Mouse (Mus musculus): Measurements from ENCODE around the gene Rnase2a. TPM values are rescaled to one million over a fixed set of nuclear protein-coding genes. Genes with fewer than 3 reads are reported as not detected.
"Not testable (repeated sequence)": the region's sequence is repeated elsewhere in the genome, so short reads cannot be mapped to it uniquely, and the experiment has no call there.

The Rnase2a gene
- not detected in 2 replicates for polyA plus RNA-seq (2016; fragmentation: Nextera tagmentation; extraction: Ambion mirVana)

- H3K4me1 ChIP-seq (replicated peaks): no peaks in the 10 kb centered on the region
- H3K4me3 ChIP-seq: no peak within 1 kb of the TSS
- H3K27me3 ChIP-seq (replicated peaks): no peaks in the 10 kb centered on the region
- no peak for ATAC-seq (ENCODE audit: insufficient number of reproducible peaks, low FRiP score)
- H3K9me3 ChIP-seq (replicated peaks): no peaks in the 10 kb centered on the region
- H3K9ac ChIP-seq: no peak within 1 kb of the TSS
- 88% methylated on average over 3 of the region's 3 CpGs for WGBS
- no peaks in the 10 kb centered on the region for H3K36me3 ChIP-seq
- H3K4me2 ChIP-seq: no peak within 1 kb of the TSS
- no peak within 1 kb of the TSS for H3K27ac ChIP-seq (ENCODE audit: poor library complexity, severe bottlenecking)
These were observed at the start of gene Rnase2a for GRCm38 (mm10) chr14:51256041-51256440. Gene Rnase2a, minus strand, starts transcription at chr14:51256112.

GRCm38 (mm10) chr14:51291505-51291904, 35.6 kb upstream of the Rnase2a start:
- Histone ChIP-seq H3K36me3 (no peaks in the 10 kb centered on the region), H3K4me3 (no peak overlapping the region), H3K9me3 (replicated peaks) (no peaks in the 10 kb centered on the region), H3K4me2 (no peak overlapping the region), H3K4me1 (replicated peaks) (no peaks in the 10 kb centered on the region), H3K27ac (ENCODE audit: poor library complexity, severe bottlenecking) (no peak overlapping the region), H3K9ac (no peak overlapping the region), H3K27me3 (replicated peaks) (no peaks in the 10 kb centered on the region)
- no peak for ATAC-seq (ENCODE audit: insufficient number of reproducible peaks, low FRiP score)
- WGBS: 63% methylated on average over 1 of the region's 1 CpGs

- not testable (repeated sequence) for H3K9ac ChIP-seq; H3K27ac ChIP-seq (ENCODE audit: poor library complexity, severe bottlenecking); H3K4me2 ChIP-seq; H3K9me3 ChIP-seq (replicated peaks); H3K4me3 ChIP-seq; H3K27me3 ChIP-seq (replicated peaks); H3K36me3 ChIP-seq; H3K4me1 ChIP-seq (replicated peaks); ATAC-seq (ENCODE audit: insufficient number of reproducible peaks, low FRiP score)
- 41% methylated on average over 1 of the region's 1 CpGs for WGBS
These were observed 22.6 kb upstream of the Rnase2a start for GRCm38 (mm10) chr14:51278515-51278914.

GRCm38 (mm10) chr14:51268677-51269076, 12.8 kb upstream of the Rnase2a start:
- Histone ChIP-seq H3K9me3 (replicated peaks) (no peaks in the 10 kb centered on the region; the same call in 1 of the 2 replicates), H3K27ac (ENCODE audit: poor library complexity, severe bottlenecking) (no peak overlapping the region), H3K27me3 (replicated peaks) (no peaks in the 10 kb centered on the region), H3K9ac (no peak overlapping the region), H3K4me3 (no peak overlapping the region), H3K36me3 (no peaks in the 10 kb centered on the region), H3K4me2 (no peak overlapping the region), H3K4me1 (replicated peaks) (peaks cover 13% of the 10 kb centered on the region; the same call in 1 of the 2 replicates)
- no peak for ATAC-seq (ENCODE audit: insufficient number of reproducible peaks, low FRiP score)
- WGBS: 77% methylated on average over 1 of the region's 1 CpGs

GRCm38 (mm10) chr14:51266113-51266512, 10.2 kb upstream of the Rnase2a start:
- Histone ChIP-seq H3K27ac (ENCODE audit: poor library complexity, severe bottlenecking) (peak overlapping the region; percentile 79), H3K27me3 (replicated peaks) (no peaks in the 10 kb centered on the region), H3K4me3 (0 out of 2 replicates have a peak overlapping the region, but pooled peaks have one; percentile 12), H3K36me3 (no peaks in the 10 kb centered on the region), H3K9ac (peak overlapping the region; percentile 51; the same call in 1 of the 2 replicates), H3K4me2 (peak overlapping the region; percentile 63), H3K9me3 (replicated peaks) (no peaks in the 10 kb centered on the region; the same call in 1 of the 2 replicates), H3K4me1 (replicated peaks) (peaks cover 13% of the 10 kb centered on the region; the same call in 1 of the 2 replicates)
- peak; percentile 82 for ATAC-seq (ENCODE audit: insufficient number of reproducible peaks, low FRiP score)
- 4% methylated on average over 9 of the region's 9 CpGs for WGBS

GRCm38 (mm10) chr14:51265667-51266066, 9.8 kb upstream of the Rnase2a start:
- H3K9me3 ChIP-seq (replicated peaks): no peaks in the 10 kb centered on the region
- peak overlapping the region; percentile 51; the same call in 1 of the 2 replicates for H3K9ac ChIP-seq
- peaks cover 13% of the 10 kb centered on the region; the same call in 1 of the 2 replicates for H3K4me1 ChIP-seq (replicated peaks)
- peak overlapping the region; percentile 79 for H3K27ac ChIP-seq (ENCODE audit: poor library complexity, severe bottlenecking)
- 21% methylated on average over 4 of the region's 4 CpGs for WGBS
- H3K36me3 ChIP-seq: no peaks in the 10 kb centered on the region
- H3K4me3 ChIP-seq: 0 out of 2 replicates have a peak overlapping the region, but pooled peaks have one; percentile 12
- H3K27me3 ChIP-seq (replicated peaks): no peaks in the 10 kb centered on the region
- ATAC-seq (ENCODE audit: insufficient number of reproducible peaks, low FRiP score): no peak
- H3K4me2 ChIP-seq: peak overlapping the region; percentile 63

- peaks cover 13% of the 10 kb centered on the region; the same call in 1 of the 2 replicates for H3K4me1 ChIP-seq (replicated peaks)
- H3K9me3 ChIP-seq (replicated peaks): no peaks in the 10 kb centered on the region
- H3K4me2 ChIP-seq: no peak overlapping the region
- H3K27ac ChIP-seq (ENCODE audit: poor library complexity, severe bottlenecking): no peak overlapping the region
- no peak for ATAC-seq (ENCODE audit: insufficient number of reproducible peaks, low FRiP score)
- no peaks in the 10 kb centered on the region for H3K27me3 ChIP-seq (replicated peaks)
- no peak overlapping the region for H3K9ac ChIP-seq
- H3K4me3 ChIP-seq: no peak overlapping the region
- H3K36me3 ChIP-seq: no peaks in the 10 kb centered on the region
These were observed 6.5 kb upstream of the Rnase2a start for GRCm38 (mm10) chr14:51262397-51262796.

- no peak for ATAC-seq (ENCODE audit: insufficient number of reproducible peaks, low FRiP score)
- no peaks in the 10 kb centered on the region for H3K36me3 ChIP-seq
- no peak overlapping the region for H3K4me3 ChIP-seq
- no peak overlapping the region for H3K27ac ChIP-seq (ENCODE audit: poor library complexity, severe bottlenecking)
- no peaks in the 10 kb centered on the region for H3K27me3 ChIP-seq (replicated peaks)
- H3K9me3 ChIP-seq (replicated peaks): no peaks in the 10 kb centered on the region
- H3K4me1 ChIP-seq (replicated peaks): no peaks in the 10 kb centered on the region
- H3K9ac ChIP-seq: no peak overlapping the region
- H3K4me2 ChIP-seq: no peak overlapping the region
- WGBS: 73% methylated on average over 7 of the region's 7 CpGs
These were observed 3.8 kb upstream of the Rnase2a start for GRCm38 (mm10) chr14:51259741-51260140.

- 76% methylated on average over 1 of the region's 1 CpGs for WGBS
- no peaks in the 10 kb centered on the region for H3K36me3 ChIP-seq
- H3K27me3 ChIP-seq (replicated peaks): no peaks in the 10 kb centered on the region
- H3K4me3 ChIP-seq: no peak overlapping the region
- no peak overlapping the region for H3K4me2 ChIP-seq
- no peak overlapping the region for H3K27ac ChIP-seq (ENCODE audit: poor library complexity, severe bottlenecking)
- no peak overlapping the region for H3K9ac ChIP-seq
- H3K9me3 ChIP-seq (replicated peaks): no peaks in the 10 kb centered on the region
- no peaks in the 10 kb centered on the region for H3K4me1 ChIP-seq (replicated peaks)
- ATAC-seq (ENCODE audit: insufficient number of reproducible peaks, low FRiP score): no peak
These were observed 2.3 kb downstream of the Rnase2a start for GRCm38 (mm10) chr14:51253569-51253968.

GRCm38 (mm10) chr14:51252206-51252605, 3.7 kb downstream of the Rnase2a start:
- not testable (repeated sequence) for H3K36me3 ChIP-seq; H3K27me3 ChIP-seq (replicated peaks); H3K4me1 ChIP-seq (replicated peaks); H3K27ac ChIP-seq (ENCODE audit: poor library complexity, severe bottlenecking); H3K9me3 ChIP-seq (replicated peaks); ATAC-seq (ENCODE audit: insufficient number of reproducible peaks, low FRiP score); H3K4me2 ChIP-seq; H3K4me3 ChIP-seq; H3K9ac ChIP-seq

- 68% methylated on average over 3 of the region's 3 CpGs for WGBS
- no peak overlapping the region for H3K4me2 ChIP-seq
- no peaks in the 10 kb centered on the region for H3K9me3 ChIP-seq (replicated peaks)
- H3K27ac ChIP-seq (ENCODE audit: poor library complexity, severe bottlenecking): no peak overlapping the region
- H3K9ac ChIP-seq: no peak overlapping the region
- no peak for ATAC-seq (ENCODE audit: insufficient number of reproducible peaks, low FRiP score)
- H3K36me3 ChIP-seq: no peaks in the 10 kb centered on the region
- no peaks in the 10 kb centered on the region for H3K4me1 ChIP-seq (replicated peaks)
- H3K27me3 ChIP-seq (replicated peaks): no peaks in the 10 kb centered on the region
- no peak overlapping the region for H3K4me3 ChIP-seq
These were observed 5.6 kb downstream of the Rnase2a start for GRCm38 (mm10) chr14:51250348-51250747.

- Histone ChIP-seq H3K9me3 (replicated peaks) (no peaks in the 10 kb centered on the region), H3K4me2 (no peak overlapping the region), H3K36me3 (no peaks in the 10 kb centered on the region), H3K4me1 (replicated peaks) (no peaks in the 10 kb centered on the region), H3K27me3 (replicated peaks) (no peaks in the 10 kb centered on the region), H3K4me3 (no peak overlapping the region), H3K27ac (ENCODE audit: poor library complexity, severe bottlenecking) (no peak overlapping the region), H3K9ac (no peak overlapping the region)
- WGBS: 84% methylated on average over 1 of the region's 1 CpGs
- no peak for ATAC-seq (ENCODE audit: insufficient number of reproducible peaks, low FRiP score)
These were observed 8.2 kb downstream of the Rnase2a start for GRCm38 (mm10) chr14:51247736-51248135.

Measured in heart, embryonic 12.5 days (tissue).